Mouse (Mus musculus): ENCODE measurements around the gene Tcaf2.
A peak's percentile ranks its signal among the peaks of the same experiment; 100 is the strongest.

Gene Tcaf2

DNA sequence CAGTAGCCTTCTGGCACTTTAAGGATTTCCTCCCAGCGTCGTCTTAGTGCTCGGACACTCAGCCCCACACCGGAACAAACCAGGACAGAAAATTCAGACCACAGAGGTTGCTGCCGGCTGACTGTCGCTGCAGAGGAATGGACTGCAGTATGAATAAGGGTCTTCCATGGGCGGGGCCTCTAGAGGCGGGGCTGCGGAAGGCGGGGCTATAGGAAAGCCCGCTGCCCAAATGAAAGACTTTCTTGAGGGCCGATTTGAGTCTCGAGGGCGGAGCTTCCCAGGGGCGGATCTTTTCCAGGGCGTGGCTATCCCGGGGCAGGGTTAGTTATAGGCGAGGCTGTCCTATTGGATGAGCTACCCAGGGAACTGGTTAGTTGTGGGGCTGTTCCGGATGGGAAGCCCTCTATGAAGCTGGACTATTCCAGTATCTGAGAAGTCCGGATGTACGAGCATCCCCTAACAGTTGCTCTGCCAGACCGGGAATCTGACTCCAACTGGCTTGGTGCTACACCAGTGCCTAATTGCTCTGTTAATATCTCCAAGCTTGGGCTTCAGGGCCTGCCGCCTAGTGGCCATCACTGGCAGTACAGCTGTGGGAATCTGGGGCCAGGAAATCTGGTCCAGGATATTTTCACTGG, at the start of gene Tcaf2:
Gene Tcaf2 (minus strand): TSS at position 343 of the 638 bp plus-strand sequence.
- peak; percentile 82 for DNase-seq (ENCODE audit: low read depth, low spot score)

- peak; percentile 64 for DNase-seq (ENCODE audit: low read depth, low spot score)
These were observed 47.6 kb upstream of the Tcaf2 start for GRCm38 (mm10) chr6:42692517-42693190.

GRCm38 (mm10) chr6:42692154-42692516, 47.1 kb upstream of the Tcaf2 start:
- peak; percentile 70 for DNase-seq (ENCODE audit: low read depth, low spot score)

DNA sequence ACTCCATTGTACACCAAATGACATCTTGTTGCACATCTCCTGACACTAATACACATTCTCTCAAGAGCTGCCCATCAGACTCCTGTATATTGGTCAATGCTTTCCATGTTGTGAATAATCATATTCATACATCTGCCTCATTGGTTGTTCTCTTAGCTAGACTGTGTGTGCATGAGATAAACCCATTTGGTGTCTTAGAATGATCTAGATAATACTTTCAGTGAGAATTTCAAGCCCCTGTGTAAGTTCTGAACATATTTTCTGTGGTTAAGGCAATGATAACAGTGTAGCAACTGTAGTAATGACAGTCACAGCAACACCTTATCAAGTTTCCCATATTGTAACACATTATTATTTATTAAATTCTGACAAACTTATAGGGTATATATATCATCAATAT, 44.7 kb upstream of the Tcaf2 start:
- no peak for DNase-seq (ENCODE audit: low read depth, low spot score)

DNA sequence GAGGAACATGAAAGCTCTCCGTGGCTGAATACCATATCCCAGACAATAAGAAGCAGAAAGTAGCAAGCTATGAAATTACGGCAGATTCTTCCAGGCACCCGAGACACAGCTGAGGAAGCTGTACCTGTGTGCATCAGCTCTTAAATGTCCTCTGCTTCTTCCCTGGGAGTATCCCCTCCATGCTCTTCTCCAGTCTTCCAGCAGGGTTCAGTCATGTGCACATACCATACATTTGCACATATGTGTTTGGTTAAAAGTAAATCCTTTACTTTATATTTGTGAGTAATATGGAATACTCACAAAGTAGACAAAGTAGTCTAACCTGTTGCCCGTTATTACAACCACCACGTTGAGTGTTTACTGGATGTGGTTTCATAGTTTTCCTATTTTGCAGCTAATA, 42.9 kb upstream of the Tcaf2 start:
- DNase-seq (ENCODE audit: low read depth, low spot score) = no peak

DNA sequence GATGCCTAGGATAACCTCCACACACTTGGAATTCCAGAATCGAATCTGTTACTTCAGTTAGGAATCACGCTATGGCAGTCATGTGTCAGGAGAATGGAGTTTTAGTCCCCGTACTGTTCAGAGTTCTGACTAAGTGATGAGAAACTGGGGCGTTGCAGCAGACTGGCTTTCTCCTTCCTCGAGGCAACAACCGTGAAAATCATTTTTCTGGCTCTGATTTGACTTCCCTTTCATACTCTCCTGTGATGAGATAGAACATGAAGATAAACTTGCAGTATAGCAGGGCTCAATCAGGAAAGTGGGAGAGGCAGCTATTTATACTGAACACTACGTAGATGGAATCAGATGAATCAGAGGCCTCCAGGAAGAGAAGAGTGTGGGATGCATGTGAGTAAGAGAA, 35.0 kb upstream of the Tcaf2 start:
- DNase-seq (ENCODE audit: low read depth, low spot score) = no peak

GRCm38 (mm10) chr6:42676011-42676410, 31.0 kb upstream of the Tcaf2 start:
- no peak for DNase-seq (ENCODE audit: low read depth, low spot score)

DNA sequence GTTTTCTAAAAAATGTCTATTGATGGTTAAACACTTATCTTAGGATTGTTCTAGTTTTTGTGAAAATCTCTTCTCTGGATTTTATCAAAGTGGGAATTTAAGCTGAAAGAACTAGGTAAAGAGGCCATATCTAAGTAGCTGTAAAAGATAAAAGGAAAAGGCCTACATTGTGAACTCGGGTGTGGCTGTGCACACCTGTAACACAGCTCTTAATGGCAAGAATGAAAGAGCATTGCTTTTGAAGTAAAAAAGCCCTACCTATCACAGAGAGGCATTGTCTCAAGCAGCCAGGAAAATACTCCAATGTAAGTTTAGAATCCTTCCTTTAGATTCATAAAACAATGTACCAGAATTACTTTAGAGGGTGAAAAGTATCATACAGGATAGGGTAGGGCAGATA, 26.7 kb upstream of the Tcaf2 start:
- no peak for DNase-seq (ENCODE audit: low read depth, low spot score)

GRCm38 (mm10) chr6:42667722-42668121, 22.7 kb upstream of the Tcaf2 start:
- no peak for DNase-seq (ENCODE audit: low read depth, low spot score)

DNA sequence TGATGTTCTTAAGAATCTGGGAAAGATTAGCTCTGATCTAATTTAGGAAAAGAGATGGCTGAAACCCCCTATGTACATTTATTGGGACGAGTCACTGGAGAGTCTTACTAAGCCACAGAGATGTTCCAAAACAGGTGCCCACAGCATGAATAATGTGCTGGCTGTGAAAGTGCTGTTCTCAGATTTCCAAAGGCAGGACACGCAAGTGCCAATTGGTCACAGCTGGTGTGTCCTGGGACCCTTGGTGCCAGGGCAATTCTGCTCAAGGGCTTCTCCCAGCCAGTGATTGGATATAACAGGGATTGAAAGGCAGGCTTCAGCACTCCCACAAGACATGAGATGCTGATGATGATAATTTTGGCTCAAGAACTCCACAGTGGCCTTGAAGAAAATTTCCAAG, 16.7 kb upstream of the Tcaf2 start:
- DNase-seq (ENCODE audit: low read depth, low spot score) = no peak

DNA sequence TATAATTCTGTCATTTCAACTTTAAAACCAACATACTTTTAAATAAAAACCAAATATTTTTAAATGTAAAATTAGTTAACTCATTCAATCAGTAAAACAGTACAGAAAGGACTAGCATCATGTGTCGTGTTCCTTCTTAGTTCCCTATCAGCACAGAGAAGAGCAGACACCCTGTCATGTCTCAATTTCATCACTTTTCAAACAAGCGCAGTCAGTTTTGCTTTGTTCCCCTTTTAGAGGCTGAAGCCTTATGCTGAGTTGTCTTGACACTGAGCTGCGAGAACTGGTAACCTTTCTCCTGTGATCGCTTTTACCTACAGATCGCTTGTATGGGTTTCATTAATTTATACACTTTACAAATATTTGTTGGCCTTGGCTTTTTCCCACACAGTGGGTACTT, 10.7 kb downstream of the Tcaf2 start:
- DNase-seq (ENCODE audit: low read depth, low spot score) = no peak

DNA sequence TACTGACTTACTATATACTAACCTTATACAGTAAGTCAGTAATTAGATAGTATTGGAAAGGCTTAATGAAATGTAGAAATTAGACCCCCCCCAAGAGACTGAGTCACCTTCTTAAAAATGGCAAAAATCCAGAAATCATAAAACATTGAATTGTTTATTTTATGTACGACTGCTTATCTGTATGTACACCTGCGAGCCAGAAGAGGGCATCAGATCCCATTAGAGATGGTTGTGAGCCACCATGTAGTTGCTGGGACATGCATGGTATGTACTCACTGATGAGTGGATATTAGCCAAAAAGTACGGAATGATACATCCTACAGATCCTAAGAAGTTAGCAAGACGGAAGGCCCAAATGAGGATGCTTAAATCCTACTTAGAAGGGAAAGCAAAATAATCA, 13.7 kb downstream of the Tcaf2 start:
- no peak for DNase-seq (ENCODE audit: low read depth, low spot score)

DNA sequence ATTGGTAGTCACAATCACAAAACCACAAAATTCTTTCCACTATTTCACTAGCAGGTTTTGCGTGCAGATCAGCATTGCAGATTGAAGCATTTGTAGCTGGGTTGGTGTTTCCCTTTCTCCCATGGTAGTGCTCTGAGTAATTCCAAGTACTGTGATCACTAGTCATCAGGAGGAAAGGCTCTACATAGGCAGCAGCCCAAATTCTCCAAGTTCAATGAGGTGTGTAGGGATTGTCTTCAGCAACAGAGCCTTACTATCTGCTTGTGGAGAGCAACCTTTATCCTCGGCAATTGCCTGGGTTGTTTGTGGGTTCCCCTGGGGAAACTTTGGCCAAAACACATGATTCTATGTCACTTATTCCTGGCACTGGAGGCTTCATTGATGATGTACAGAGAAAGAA, 28.1 kb downstream of the Tcaf2 start:
- no peak for DNase-seq (ENCODE audit: low read depth, low spot score)

DNA sequence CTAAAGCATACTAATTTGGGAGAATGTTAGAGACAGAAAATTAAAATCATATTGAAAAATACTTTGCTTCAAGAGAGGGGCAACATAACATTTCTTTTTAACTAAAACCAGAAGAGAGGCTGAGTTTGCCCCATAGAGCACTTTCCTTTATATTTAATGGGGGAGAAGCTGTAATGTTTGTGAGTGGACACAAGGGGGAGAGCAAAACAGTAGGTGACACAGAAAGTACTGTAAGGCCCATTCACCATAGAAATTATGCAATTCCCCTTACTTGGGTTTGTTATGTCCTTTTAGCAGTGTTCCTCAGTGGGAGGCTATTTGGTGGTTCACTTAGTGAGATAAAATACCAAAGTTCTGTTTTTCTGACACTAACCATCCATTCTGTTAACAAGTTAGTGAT, 32.8 kb downstream of the Tcaf2 start:
- DNase-seq (ENCODE audit: low read depth, low spot score) = peak; percentile 5

- DNase-seq (ENCODE audit: low read depth, low spot score) = no peak
These were observed 34.0 kb downstream of the Tcaf2 start for GRCm38 (mm10) chr6:42610954-42611522.

- no peak for DNase-seq (ENCODE audit: low read depth, low spot score)
These were observed 47.5 kb downstream of the Tcaf2 start, which contains the start of gene Tcaf3 for GRCm38 (mm10) chr6:42597592-42597991. Gene Tcaf3 (minus strand): TSS chr6:42597692.

DNA sequence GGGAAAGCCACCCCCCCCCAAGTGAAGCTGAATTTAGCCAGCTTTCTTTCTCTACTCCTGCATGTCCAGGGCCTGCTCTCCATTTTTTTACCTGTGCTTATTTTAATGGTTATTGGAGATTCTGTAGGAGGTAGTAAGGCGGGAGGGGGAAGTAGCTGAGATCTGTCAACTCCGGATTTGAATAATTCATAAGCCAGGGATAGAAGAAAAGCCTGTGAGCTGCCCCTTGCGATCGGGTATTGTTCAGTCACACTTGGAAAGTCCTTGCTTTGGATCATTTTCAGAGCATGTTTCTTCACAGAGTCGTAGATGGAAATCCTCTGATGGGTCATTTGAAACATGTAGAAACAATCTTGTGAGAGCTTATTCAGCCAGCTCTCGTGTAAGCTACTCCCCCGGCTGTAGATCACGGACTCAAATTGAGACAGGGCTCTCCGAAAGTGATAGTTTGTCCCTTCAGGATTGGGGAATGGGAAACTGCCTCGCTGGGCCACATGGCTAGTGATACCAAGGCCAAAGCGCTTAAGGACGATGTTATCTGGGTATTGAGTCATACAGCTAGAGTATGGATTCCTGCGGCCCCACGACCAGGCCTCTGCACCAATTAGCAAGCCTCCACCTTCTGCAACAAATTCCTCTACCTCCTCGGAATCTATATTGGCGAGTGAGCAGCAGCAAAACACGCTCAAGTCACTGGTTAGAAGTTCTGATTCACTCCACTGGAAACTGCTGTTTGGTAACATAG, 51.7 kb downstream of the Tcaf2 start:
- no peak for DNase-seq (ENCODE audit: low read depth, low spot score)

GRCm38 (mm10) chr6:42586569-42586968, 58.5 kb downstream of the Tcaf2 start:
- DNase-seq (ENCODE audit: low read depth, low spot score) = no peak

DNA sequence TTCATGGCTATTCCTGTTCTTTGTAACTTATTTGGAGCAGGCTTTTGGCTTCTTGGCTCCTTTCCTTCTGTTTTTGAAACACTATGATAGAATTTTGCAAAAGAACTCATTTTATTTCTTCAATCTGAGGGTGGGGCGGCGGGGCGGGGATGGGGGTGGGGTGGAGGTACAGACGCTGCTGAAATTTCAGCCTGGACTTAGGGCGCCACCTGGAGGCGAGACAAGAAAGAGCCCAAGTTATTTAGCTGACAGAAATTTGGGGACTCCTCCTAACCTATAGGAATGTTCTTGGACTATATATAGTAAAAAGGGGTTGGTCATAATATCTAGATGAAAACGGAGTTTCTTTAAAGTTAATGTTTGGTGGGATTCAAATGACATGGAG, 61.6 kb downstream of the Tcaf2 start:
- peak; percentile 32 for DNase-seq (ENCODE audit: low read depth, low spot score)

GRCm38 (mm10) chr6:42582741-42583487, 62.1 kb downstream of the Tcaf2 start:
- no peak for DNase-seq (ENCODE audit: low read depth, low spot score)

GRCm38 (mm10) chr6:42578678-42579077, 66.4 kb downstream of the Tcaf2 start:
- no peak for DNase-seq (ENCODE audit: low read depth, low spot score)

DNA sequence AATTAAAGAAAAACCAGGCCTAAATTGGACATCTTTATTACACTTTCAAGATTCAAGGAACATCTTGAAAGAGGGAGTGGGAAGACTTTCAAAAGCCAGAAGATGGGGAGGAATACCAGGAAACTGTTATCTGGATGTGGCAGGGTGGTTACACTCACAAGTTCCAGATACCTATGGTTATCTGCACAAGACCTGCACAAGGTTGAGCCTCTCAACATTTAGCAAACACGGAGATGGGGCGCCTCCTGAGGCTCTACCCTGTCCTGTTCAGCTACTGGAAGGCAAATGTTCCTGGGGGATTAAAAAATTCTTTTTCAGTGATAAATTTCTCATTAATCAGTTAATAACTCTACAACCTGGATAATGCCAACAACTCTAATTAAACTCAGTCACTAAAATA, 67.6 kb downstream of the Tcaf2 start:
- DNase-seq (ENCODE audit: low read depth, low spot score) = no peak

All from embryo, embryonic 11.5 days (tissue).